Mouse (Mus musculus) kidney, adult 11 months (tissue): ENCODE data around the gene Olfr782.
"Not testable (repeated sequence)": the region's sequence is repeated elsewhere in the genome, so short reads cannot be mapped to it uniquely, and the experiment has no call there.

Experiments used
- DNase-seq: peaks from one replicate; pipeline ENCODE4 v3.0.0; 2022

The Olfr782 gene

DNA sequence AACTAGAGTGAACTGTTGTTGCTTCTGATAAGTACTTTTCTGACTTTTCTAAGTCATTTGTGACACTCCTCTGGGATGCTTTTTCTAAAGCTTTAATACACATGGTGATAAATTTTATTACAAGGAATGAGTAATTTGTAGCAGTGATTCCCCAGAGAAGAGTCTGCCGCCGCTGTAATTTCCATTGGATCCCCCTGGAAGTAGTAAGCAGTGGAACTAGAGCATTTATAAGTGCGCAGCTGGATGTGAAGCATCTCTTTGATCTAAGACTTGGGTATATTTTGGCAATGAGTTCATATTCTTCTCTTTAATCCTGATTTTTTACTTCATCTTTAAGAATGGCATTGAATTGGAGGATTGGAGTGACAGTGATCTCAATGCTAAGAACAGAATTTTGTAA, at the start of gene Olfr782:
Gene Olfr782 (plus strand): TSS at position 301 of the 400 bp plus-strand sequence.
- DNase-seq = no peak

DNA sequence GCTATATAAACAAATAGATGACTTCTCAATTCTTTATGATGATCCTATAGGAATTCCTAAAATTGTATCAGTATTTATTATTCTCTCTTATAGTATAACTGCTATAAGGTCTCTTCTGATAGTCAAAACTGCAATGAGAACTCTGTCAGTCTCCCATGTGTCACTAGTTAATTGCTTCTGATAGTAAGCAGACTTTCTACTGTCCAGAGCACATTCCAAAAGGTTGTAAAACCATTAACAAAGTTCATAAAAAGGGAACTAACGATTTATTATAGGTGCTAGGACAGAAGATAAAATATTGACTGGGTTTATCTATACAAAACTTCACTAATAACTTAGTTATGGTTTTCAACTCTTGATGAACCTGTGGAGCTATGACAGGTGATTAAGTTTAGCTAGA, 35.7 kb upstream of the Olfr782 start:
- DNase-seq = not testable (repeated sequence)

DNA sequence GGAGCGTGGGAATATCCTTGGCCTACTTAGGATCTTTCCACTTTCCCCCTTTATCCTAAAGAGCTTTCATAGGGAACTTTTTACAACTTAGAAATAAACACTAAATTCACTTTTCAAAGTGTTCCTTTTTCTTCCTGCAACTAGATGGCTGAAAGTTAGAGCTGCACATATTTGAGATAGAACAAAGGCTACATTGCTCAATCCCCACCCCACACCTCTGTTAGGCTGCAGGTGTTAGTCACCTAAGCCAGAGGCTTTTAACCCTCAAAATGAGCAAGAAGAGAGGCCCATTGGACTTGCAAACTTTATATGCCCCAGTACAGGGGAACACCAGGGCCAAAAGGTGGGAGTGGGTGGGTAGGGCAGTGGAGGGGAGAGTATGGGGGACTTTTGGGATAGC, 35.1 kb upstream of the Olfr782 start:
- not testable (repeated sequence) for DNase-seq

DNA sequence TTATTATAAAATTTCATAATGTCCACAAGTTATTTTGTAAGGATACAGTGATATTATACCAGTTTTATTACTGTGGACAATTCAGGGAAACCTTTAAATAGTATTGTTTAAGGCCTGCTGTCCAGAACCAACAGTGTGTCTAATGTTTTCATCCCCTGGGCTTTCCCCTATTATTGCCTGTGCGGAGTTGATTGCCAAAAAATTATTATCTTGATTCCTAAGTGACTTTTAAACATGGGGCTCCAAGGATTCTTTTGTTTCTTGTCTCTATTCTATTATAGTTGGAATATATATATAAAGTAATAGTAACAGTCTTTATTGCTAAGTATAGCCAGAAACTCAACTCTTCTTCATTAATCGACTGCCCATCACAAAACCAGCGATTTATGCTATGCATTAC, 30.8 kb upstream of the Olfr782 start, which contains the start of gene Olfr780:
Gene Olfr780 (plus strand): TSS at position 301 of the 400 bp plus-strand sequence.
- no peak for DNase-seq

DNA sequence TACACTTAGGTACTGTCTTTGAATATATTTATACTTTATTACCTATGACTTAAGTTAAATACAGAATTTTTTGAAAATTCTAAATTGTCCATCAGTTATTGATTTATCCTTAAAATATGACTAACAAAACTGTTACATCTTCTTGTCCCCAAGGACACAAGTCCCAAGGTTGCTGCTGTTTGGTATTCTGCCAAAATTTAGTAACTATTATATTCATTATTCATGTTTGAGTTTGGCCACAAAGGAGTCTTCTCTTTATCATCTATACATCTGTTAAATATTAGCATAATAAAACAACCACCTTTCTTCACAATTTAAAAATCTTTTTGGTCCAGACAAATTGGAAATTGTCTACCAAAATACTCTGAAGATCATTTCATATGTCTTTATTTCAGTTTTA, 20.1 kb upstream of the Olfr782 start, which contains the start of gene Olfr781:
Gene Olfr781 (plus strand): TSS at position 301 of the 400 bp plus-strand sequence.
- no peak for DNase-seq

DNA sequence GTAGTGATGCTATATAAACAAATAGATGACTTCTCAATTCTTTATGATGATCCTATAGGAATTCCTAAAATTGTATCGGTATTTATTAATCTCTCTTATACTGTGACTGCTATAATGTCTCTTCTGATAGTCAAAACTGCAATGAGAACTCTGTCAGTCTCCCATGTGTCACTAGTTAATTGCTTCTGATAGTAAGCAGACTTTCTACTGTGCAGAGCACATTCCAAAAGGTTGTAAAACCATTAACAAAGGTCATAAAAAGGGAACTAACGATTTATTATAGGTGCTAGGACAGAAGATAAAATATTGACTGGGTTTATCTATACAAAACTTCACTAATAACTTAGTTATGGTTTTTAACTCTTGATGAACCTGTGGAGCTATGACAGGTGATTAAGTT, 3.8 kb downstream of the Olfr782 start:
- not testable (repeated sequence) for DNase-seq

DNA sequence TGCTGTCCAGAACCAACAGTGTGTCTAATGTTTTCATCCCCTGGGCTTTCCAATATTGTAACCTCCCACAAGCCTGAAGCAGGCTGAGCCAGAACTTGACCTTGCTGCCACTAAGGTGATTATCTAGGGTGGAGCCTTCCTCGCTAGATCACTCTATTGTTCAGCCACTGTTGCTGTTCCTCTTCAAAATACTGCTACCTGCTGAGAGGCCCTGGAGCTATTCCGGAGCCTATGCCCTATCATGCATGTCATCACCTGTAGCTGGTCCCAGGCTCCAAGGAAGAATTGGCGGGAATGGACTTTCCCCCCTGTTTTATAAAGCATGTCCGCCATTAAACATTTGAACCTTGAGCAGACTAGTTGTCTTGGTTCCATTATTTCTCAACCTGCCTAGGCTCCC, 7.8 kb downstream of the Olfr782 start:
- DNase-seq = not testable (repeated sequence)

DNA sequence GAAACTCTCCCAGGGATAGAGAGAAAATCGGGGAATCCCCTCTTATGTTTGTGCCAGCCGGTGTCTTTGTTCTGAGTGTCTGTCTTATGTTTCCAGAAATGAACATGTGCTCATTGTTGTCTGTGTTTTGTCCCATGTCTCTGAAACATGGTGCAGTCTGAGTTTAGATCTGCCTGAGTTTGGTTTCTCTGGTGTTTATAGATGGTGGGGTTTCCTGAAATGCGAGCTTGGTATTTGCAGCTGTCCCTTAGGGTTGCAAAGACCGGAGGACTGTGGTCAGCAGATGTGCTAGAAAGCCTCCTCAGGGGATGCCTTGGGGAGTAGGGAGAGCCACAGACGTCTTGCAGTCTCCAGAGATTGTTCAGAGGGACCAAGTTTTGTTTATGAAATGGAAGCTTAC, 8.7 kb downstream of the Olfr782 start:
- no peak for DNase-seq

DNA sequence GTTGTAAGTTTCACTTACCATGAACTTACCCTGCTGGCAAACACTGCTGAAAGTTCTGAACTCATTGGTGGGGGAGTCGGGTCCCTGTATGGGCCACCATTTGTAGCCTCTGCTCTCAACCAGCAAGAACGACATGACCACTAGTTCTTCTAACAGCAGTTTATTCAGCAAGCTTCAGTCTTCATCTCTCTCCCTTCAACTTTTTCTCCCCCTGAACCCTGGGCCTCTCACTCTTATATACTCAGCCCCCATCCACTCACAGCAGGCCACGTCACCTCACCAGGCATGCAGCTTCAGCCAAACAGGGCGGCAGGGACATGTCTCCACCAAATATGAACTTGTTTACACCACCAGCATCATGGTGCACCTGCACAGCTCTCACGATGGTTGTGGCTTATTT, 25.4 kb downstream of the Olfr782 start:
- not testable (repeated sequence) for DNase-seq

DNA sequence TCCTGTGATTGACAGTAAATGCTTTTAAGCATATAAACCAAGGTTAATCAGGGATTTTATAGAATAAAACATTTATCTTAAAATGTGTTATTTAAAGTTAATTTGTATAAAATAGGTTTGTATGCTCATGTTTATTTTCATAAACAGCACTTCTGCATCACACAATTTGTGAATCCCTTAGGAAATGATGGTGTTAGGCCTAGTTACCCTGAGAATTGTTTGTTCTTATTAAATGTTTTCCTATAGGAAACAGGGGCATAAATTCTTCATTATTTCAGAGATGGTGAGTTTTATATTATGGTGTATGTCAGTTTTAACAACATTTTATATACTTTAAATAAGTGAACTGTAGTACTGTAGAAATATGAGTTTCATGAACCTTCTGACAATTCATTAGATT, 35.1 kb downstream of the Olfr782 start, which contains the start of gene Olfr784:
Gene Olfr784 (plus strand): TSS at position 301 of the 400 bp plus-strand sequence.
- no peak for DNase-seq

DNA sequence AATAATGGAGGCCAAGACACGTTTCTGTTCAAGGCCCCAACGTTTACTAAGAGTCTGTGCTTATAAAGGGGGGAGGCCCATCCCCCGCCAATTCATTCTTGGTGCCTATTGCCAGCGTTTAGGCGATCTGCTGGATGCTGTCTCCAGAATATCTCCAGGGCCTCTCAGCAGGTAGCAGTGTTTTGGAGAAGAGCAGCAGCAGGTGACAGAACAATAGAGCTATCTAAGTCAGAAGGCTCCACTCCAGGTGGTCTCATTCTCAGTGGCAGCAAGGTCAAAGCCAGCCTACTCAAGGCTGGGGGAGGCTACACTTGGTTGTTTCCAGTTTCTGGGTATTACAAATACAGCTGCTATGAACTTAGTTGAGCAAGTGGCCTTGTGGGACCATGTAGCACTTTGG, 52.2 kb downstream of the Olfr782 start:
- DNase-seq = no peak
